9 mouse cellular contexts compared by ENCODE assay signal in genomic region chr5:137301253-137301652, GRCm38 (mm10). TPM values are rescaled to one million over a fixed set of nuclear protein-coding genes. Genes with fewer than 3 reads are reported as not detected.
DNase-seq lines count a peak whose midpoint lies in the region; ATAC-seq and TF ChIP-seq lines count a peak whose summit lies in the region.
"Had no signal": no experiment of that assay in that cellular context is flagged by ENCODE, and none has a peak within 500 bp of the region (broad histone marks: within the 10 kb centered on the region; RNA-seq: fewer than 3 reads in every experiment).

No protein-coding gene starts in this region.

- peak; percentile 68 for DNase-seq in forebrain, embryonic 11.5 days (ENCODE audit: low spot score)
- no peak for DNase-seq in forebrain, postnatal 0 days
- peak; percentile 60 for DNase-seq in lung, embryonic 14.5 days
- no peak for DNase-seq in lung, postnatal 36 days
- peak; percentile 54 for DNase-seq in adrenal gland, postnatal 25 days
- no peak for DNase-seq in midbrain, embryonic 11.5 days (ENCODE audit: low spot score, missing footprints)
- no peak for DNase-seq in gastrocnemius, adult 18-20 months (ENCODE audit: low spot score)
- no peak for DNase-seq in spleen, postnatal 10 days (ENCODE audit: low spot score in 2 of 2)
- DNase-seq: heart, postnatal 10 days had no signal

- no peak overlapping the region for H3K4me3 ChIP-seq in forebrain, embryonic 11.5 days (ENCODE audit: low read depth, low read length)
- H3K4me3 ChIP-seq in forebrain, postnatal 0 days (ENCODE audit: low read depth, low read length): no peak overlapping the region
- H3K4me3 ChIP-seq in lung, embryonic 14.5 days (ENCODE audit: low read depth, low read length): no peak overlapping the region
- H3K4me3 ChIP-seq in midbrain, embryonic 11.5 days (ENCODE audit: low read depth, low read length): no peak overlapping the region

- H3K36me3 ChIP-seq in forebrain, embryonic 11.5 days (ENCODE audit: control insufficient read depth, insufficient read depth, low read length): peaks cover 42% of the 10 kb centered on the region
- peaks cover 69% of the 10 kb centered on the region for H3K36me3 ChIP-seq in forebrain, postnatal 0 days (ENCODE audit: insufficient read depth)
- peaks cover 94% of the 10 kb centered on the region for H3K36me3 ChIP-seq in lung, embryonic 14.5 days (ENCODE audit: insufficient read depth)
- H3K36me3 ChIP-seq in midbrain, embryonic 11.5 days (ENCODE audit: control insufficient read depth, insufficient read depth, low read length): peaks cover 54% of the 10 kb centered on the region

- no peak for TF ChIP-seq CTCF in forebrain, postnatal 0 days (IDR thresholded peaks at IDR 0.05; ENCODE audit: low read depth)
- no peak for TF ChIP-seq CTCF in lung, embryonic 14.5 days (IDR thresholded peaks at IDR 0.05; ENCODE audit: low read depth)

- ATAC-seq in forebrain, embryonic 11.5 days (replicated peaks; ENCODE audit: low FRiP score): no peak
- no peak for ATAC-seq in forebrain, postnatal 0 days
- ATAC-seq in lung, embryonic 14.5 days (ENCODE audit: insufficient read depth): no peak; the same call in 1 of the 2 replicates
- 0 out of 2 replicates have a peak, but pooled peaks have one; percentile 46 for ATAC-seq in midbrain, embryonic 11.5 days (ENCODE audit: low FRiP score)

- H3K27me3 ChIP-seq in forebrain, embryonic 11.5 days (ENCODE audit: control insufficient read depth, insufficient read depth, low read length): no peaks in the 10 kb centered on the region
- H3K27me3 ChIP-seq in forebrain, postnatal 0 days (ENCODE audit: insufficient read depth, low read length): no peaks in the 10 kb centered on the region
- no peaks in the 10 kb centered on the region for H3K27me3 ChIP-seq in lung, embryonic 14.5 days (ENCODE audit: insufficient read depth, low read length)
- no peaks in the 10 kb centered on the region for H3K27me3 ChIP-seq in midbrain, embryonic 11.5 days (ENCODE audit: control insufficient read depth, insufficient read depth, low read length)

- 77% methylated on average over 21 of the region's 21 CpGs for WGBS in forebrain, embryonic 11.5 days
- 56% methylated on average over 21 of the region's 21 CpGs for WGBS in forebrain, postnatal 0 days
- 79% methylated on average over 21 of the region's 21 CpGs for WGBS in lung, embryonic 14.5 days
- WGBS in midbrain, embryonic 11.5 days: 80% methylated on average over 21 of the region's 21 CpGs

- H3K4me1 ChIP-seq in forebrain, embryonic 11.5 days (replicated peaks; ENCODE audit: control insufficient read depth, insufficient read depth, low read length): peaks cover 7% of the 10 kb centered on the region
- H3K4me1 ChIP-seq in forebrain, postnatal 0 days (ENCODE audit: insufficient read depth): peaks cover 14% of the 10 kb centered on the region
- peaks cover 15% of the 10 kb centered on the region for H3K4me1 ChIP-seq in lung, embryonic 14.5 days (ENCODE audit: insufficient read depth)
- H3K4me1 ChIP-seq in midbrain, embryonic 11.5 days (ENCODE audit: control insufficient read depth, insufficient read depth, low read length): peaks cover 15% of the 10 kb centered on the region

- no peak overlapping the region for H3K9ac ChIP-seq in forebrain, embryonic 11.5 days (ENCODE audit: low read length)
- H3K9ac ChIP-seq in forebrain, postnatal 0 days: no peak overlapping the region
- no peak overlapping the region for H3K9ac ChIP-seq in lung, embryonic 14.5 days
- no peak overlapping the region for H3K9ac ChIP-seq in midbrain, embryonic 11.5 days (ENCODE audit: low read length)

- no peaks in the 10 kb centered on the region for H3K9me3 ChIP-seq in forebrain, embryonic 11.5 days (ENCODE audit: control insufficient read depth, low read length)
- H3K9me3 ChIP-seq in forebrain, postnatal 0 days (ENCODE audit: low read length): no peaks in the 10 kb centered on the region
- no peaks in the 10 kb centered on the region for H3K9me3 ChIP-seq in lung, embryonic 14.5 days (ENCODE audit: low read depth, low read length)
- no peaks in the 10 kb centered on the region for H3K9me3 ChIP-seq in midbrain, embryonic 11.5 days (ENCODE audit: control insufficient read depth, low read length)

- no peak overlapping the region for H3K4me2 ChIP-seq in forebrain, embryonic 11.5 days (ENCODE audit: low read depth, low read length, severe bottlenecking)
- H3K4me2 ChIP-seq in forebrain, postnatal 0 days (ENCODE audit: low read depth): no peak overlapping the region
- H3K4me2 ChIP-seq in lung, embryonic 14.5 days: no peak overlapping the region
- H3K4me2 ChIP-seq in midbrain, embryonic 11.5 days: no peak overlapping the region

- H3K27ac ChIP-seq in forebrain, embryonic 11.5 days (ENCODE audit: low read depth, low read length): no peak overlapping the region
- no peak overlapping the region for H3K27ac ChIP-seq in forebrain, postnatal 0 days (ENCODE audit: low read depth, low read length)
- no peak overlapping the region for H3K27ac ChIP-seq in lung, embryonic 14.5 days (ENCODE audit: low read depth)
- H3K27ac ChIP-seq in midbrain, embryonic 11.5 days (ENCODE audit: low read depth, low read length): no peak overlapping the region

RNA-seq across cellular contexts. Expression of gene Srrt, which starts 6.2 kb away (rescaled TPM):
- 190 TPM in 2 replicates for polyA plus RNA-seq in forebrain, embryonic 11.5 days (2014; fragmentation: Nextera tagmentation; extraction: Ambion mirVana)
- 136 and 153 TPM in 2 replicates for total RNA-seq in forebrain, postnatal 0 days (2014; rRNA removed)
- polyA plus RNA-seq in forebrain, postnatal 0 days (2015; fragmentation: Nextera tagmentation; extraction: Ambion mirVana): 52.3 and 55.6 TPM in 2 replicates
- polyA plus RNA-seq in lung, embryonic 14.5 days (2014; fragmentation: Nextera tagmentation; extraction: Ambion mirVana): 137 and 141 TPM in 2 replicates
- total RNA-seq in adrenal gland, postnatal 25 days (2021): 164 and 195 TPM in 2 replicates
- polyA plus RNA-seq in midbrain, embryonic 11.5 days (2014; fragmentation: Nextera tagmentation; extraction: Ambion mirVana): 151 and 154 TPM in 2 replicates
- 10 to 100 TPM; 29.6 to 40.8 TPM for total RNA-seq in gastrocnemius, adult 18-20 months (2021)

RNA-seq across cellular contexts. Expression of gene Ufsp1, which starts 6.8 kb away (rescaled TPM):
- polyA plus RNA-seq in forebrain, embryonic 11.5 days (2014; fragmentation: Nextera tagmentation; extraction: Ambion mirVana): 6.8 and 8.0 TPM in 2 replicates
- total RNA-seq in forebrain, postnatal 0 days (2014; rRNA removed): 15.2 and 16.2 TPM in 2 replicates
- polyA plus RNA-seq in forebrain, postnatal 0 days (2015; fragmentation: Nextera tagmentation; extraction: Ambion mirVana): 15.8 and 23.4 TPM in 2 replicates
- 4.4 and 4.6 TPM in 2 replicates for polyA plus RNA-seq in lung, embryonic 14.5 days (2014; fragmentation: Nextera tagmentation; extraction: Ambion mirVana)
- total RNA-seq in adrenal gland, postnatal 25 days (2021): 9.6 and 12.1 TPM in 2 replicates
- 7.5 and 7.9 TPM in 2 replicates for polyA plus RNA-seq in midbrain, embryonic 11.5 days (2014; fragmentation: Nextera tagmentation; extraction: Ambion mirVana)
- 10 to 100 TPM; 19.1 to 20.8 TPM for total RNA-seq in gastrocnemius, adult 18-20 months (2021)

RNA-seq across cellular contexts. Expression of gene Trip6, which starts 13.0 kb away (rescaled TPM):
- polyA plus RNA-seq in forebrain, embryonic 11.5 days (2014; fragmentation: Nextera tagmentation; extraction: Ambion mirVana): 50.1 and 56.7 TPM in 2 replicates
- 10.8 and 11.4 TPM in 2 replicates for total RNA-seq in forebrain, postnatal 0 days (2014; rRNA removed)
- polyA plus RNA-seq in forebrain, postnatal 0 days (2015; fragmentation: Nextera tagmentation; extraction: Ambion mirVana): 9.9 and 11.6 TPM in 2 replicates
- 87.1 and 89.3 TPM in 2 replicates for polyA plus RNA-seq in lung, embryonic 14.5 days (2014; fragmentation: Nextera tagmentation; extraction: Ambion mirVana)
- 32.3 and 40.8 TPM in 2 replicates for total RNA-seq in adrenal gland, postnatal 25 days (2021)
- polyA plus RNA-seq in midbrain, embryonic 11.5 days (2014; fragmentation: Nextera tagmentation; extraction: Ambion mirVana): 28.0 and 34.1 TPM in 2 replicates
- 1 to 10 TPM; 2.2 to 4.4 TPM for total RNA-seq in gastrocnemius, adult 18-20 months (2021)

RNA-seq across cellular contexts. Expression of gene Ache, which starts 13.9 kb away (rescaled TPM):
- 3.0 and 3.7 TPM in 2 replicates for polyA plus RNA-seq in forebrain, embryonic 11.5 days (2014; fragmentation: Nextera tagmentation; extraction: Ambion mirVana)
- total RNA-seq in forebrain, postnatal 0 days (2014; rRNA removed): 48.4 and 73.2 TPM in 2 replicates
- polyA plus RNA-seq in forebrain, postnatal 0 days (2015; fragmentation: Nextera tagmentation; extraction: Ambion mirVana): 44.3 and 69.1 TPM in 2 replicates
- polyA plus RNA-seq in lung, embryonic 14.5 days (2014; fragmentation: Nextera tagmentation; extraction: Ambion mirVana): 0.93 and 1.3 TPM in 2 replicates
- total RNA-seq in adrenal gland, postnatal 25 days (2021): 6.7 and 10.9 TPM in 2 replicates
- polyA plus RNA-seq in midbrain, embryonic 11.5 days (2014; fragmentation: Nextera tagmentation; extraction: Ambion mirVana): 3.6 and 4.0 TPM in 2 replicates
- total RNA-seq in gastrocnemius, adult 18-20 months (2021): 10 to 100 TPM; 25.0 to 27.7 TPM

RNA-seq across cellular contexts. Expression of gene Slc12a9, which starts 32.1 kb away (rescaled TPM):
- polyA plus RNA-seq in forebrain, embryonic 11.5 days (2014; fragmentation: Nextera tagmentation; extraction: Ambion mirVana): 9.9 and 10.5 TPM in 2 replicates
- total RNA-seq in forebrain, postnatal 0 days (2014; rRNA removed): 19.3 and 21.8 TPM in 2 replicates
- 12.5 and 18.4 TPM in 2 replicates for polyA plus RNA-seq in forebrain, postnatal 0 days (2015; fragmentation: Nextera tagmentation; extraction: Ambion mirVana)
- 9.7 and 10.2 TPM in 2 replicates for polyA plus RNA-seq in lung, embryonic 14.5 days (2014; fragmentation: Nextera tagmentation; extraction: Ambion mirVana)
- 9.2 and 17.7 TPM in 2 replicates for total RNA-seq in adrenal gland, postnatal 25 days (2021)
- 5.8 TPM in 2 replicates for polyA plus RNA-seq in midbrain, embryonic 11.5 days (2014; fragmentation: Nextera tagmentation; extraction: Ambion mirVana)
- total RNA-seq in gastrocnemius, adult 18-20 months (2021): 1 to 10 TPM; 2.0 to 2.2 TPM

Comparison
In these comparisons a context has a peak if more than half of its experiments do, and no peak if none do; other contexts are left out.
1. DNase-seq: peak in forebrain, embryonic 11.5 days (single experiment), lung, embryonic 14.5 days (single experiment) and adrenal gland, postnatal 25 days (single experiment); none in forebrain, postnatal 0 days (single experiment), lung, postnatal 36 days (single experiment), midbrain, embryonic 11.5 days (single experiment), gastrocnemius, adult 18-20 months (single experiment) and spleen, postnatal 10 days (0 of 2).